Mouse (Mus musculus): ENCODE data around the gene Klhdc8a. TPM values are rescaled to one million over a fixed set of nuclear protein-coding genes. Genes with fewer than 3 reads are reported as not detected.

The Klhdc8a gene
- polyA plus RNA-seq, 1 experiment from 2014 or later, result 4.0 TPM

- Histone ChIP-seq H3K4me1 (peaks cover 8% of the 10 kb centered on the region; the same call in 1 of the 2 replicates), H3K9me3 (no peaks in the 10 kb centered on the region), H3K27ac (no peak overlapping the region), H3K4me3 (no peak overlapping the region), H3K9ac (no peak overlapping the region), H3K4me2 (replicated peaks) (no peak overlapping the region), H3K36me3 (no peaks in the 10 kb centered on the region), H3K27me3 (replicated peaks) (no peaks in the 10 kb centered on the region)
- 81% methylated on average over 7 of the region's 7 CpGs for WGBS
- ATAC-seq (ENCODE audit: low FRiP score, low read depth), result no peak
Measured at GRCm38 (mm10) chr1:132310754-132311153, 12.3 kb downstream of the Klhdc8a start.

GRCm38 (mm10) chr1:132311174-132311859 lies 12.9 kb downstream of the Klhdc8a start:
- Histone ChIP-seq H3K27ac (no peak overlapping the region), H3K9ac (no peak overlapping the region), H3K36me3 (no peaks in the 10 kb centered on the region), H3K27me3 (replicated peaks) (no peaks in the 10 kb centered on the region), H3K4me2 (replicated peaks) (no peak overlapping the region), H3K4me1 (peaks cover 10% of the 10 kb centered on the region; the same call in 1 of the 2 replicates), H3K4me3 (no peak overlapping the region), H3K9me3 (no peaks in the 10 kb centered on the region)
- WGBS, result 80% methylated on average over 10 of the region's 10 CpGs
- ATAC-seq (ENCODE audit: low FRiP score, low read depth), result no peak

GRCm38 (mm10) chr1:132312043-132312442 lies 13.6 kb downstream of the Klhdc8a start:
- peaks cover 17% of the 10 kb centered on the region for H3K4me1 ChIP-seq
- no peaks in the 10 kb centered on the region for H3K9me3 ChIP-seq
- no peaks in the 10 kb centered on the region for H3K36me3 ChIP-seq
- no peaks in the 10 kb centered on the region for H3K27me3 ChIP-seq (replicated peaks)
- no peak for ATAC-seq (ENCODE audit: low FRiP score, low read depth)
- no peak overlapping the region for H3K4me3 ChIP-seq
- WGBS, result 85% methylated on average over 2 of the region's 2 CpGs
- no peak overlapping the region for H3K4me2 ChIP-seq (replicated peaks)
- H3K27ac ChIP-seq, result no peak overlapping the region
- H3K9ac ChIP-seq, result no peak overlapping the region

- Histone ChIP-seq H3K27me3 (replicated peaks) (no peaks in the 10 kb centered on the region), H3K27ac (no peak overlapping the region), H3K4me2 (replicated peaks) (no peak overlapping the region), H3K4me3 (no peak overlapping the region), H3K4me1 (peaks cover 24% of the 10 kb centered on the region), H3K9ac (no peak overlapping the region), H3K36me3 (no peaks in the 10 kb centered on the region), H3K9me3 (no peaks in the 10 kb centered on the region)
- 65% methylated on average over 3 of the region's 3 CpGs for WGBS
- ATAC-seq (ENCODE audit: low FRiP score, low read depth), result 0 out of 2 replicates have a peak, but pooled peaks have one; percentile 8
Measured at GRCm38 (mm10) chr1:132312703-132313102, 14.3 kb downstream of the Klhdc8a start.

GRCm38 (mm10) chr1:132315889-132316624 lies 17.6 kb downstream of the Klhdc8a start, which contains the start of gene Nuak2:
Gene Nuak2, plus strand, starts transcription at chr1:132316126.
- Histone ChIP-seq H3K4me2 (replicated peaks) (peak within 1 kb of the TSS; percentile 89), H3K9me3 (no peaks in the 10 kb centered on the region), H3K9ac (peak within 1 kb of the TSS; percentile 80), H3K4me3 (peak within 1 kb of the TSS; percentile 70), H3K4me1 (peaks cover 44% of the 10 kb centered on the region), H3K27ac (peak within 1 kb of the TSS; percentile 12; the same call in 1 of the 2 replicates), H3K27me3 (replicated peaks) (no peaks in the 10 kb centered on the region), H3K36me3 (no peaks in the 10 kb centered on the region; the same call in 1 of the 2 replicates)
- ATAC-seq (ENCODE audit: low FRiP score, low read depth), result peak; percentile 82
- WGBS, result under 1% methylated on average over 67 of the region's 67 CpGs

GRCm38 (mm10) chr1:132316625-132316994 lies 18.2 kb downstream of the Klhdc8a start:
- Histone ChIP-seq H3K4me3 (peak overlapping the region; percentile 70), H3K4me1 (peaks cover 50% of the 10 kb centered on the region), H3K27ac (no peak overlapping the region), H3K27me3 (replicated peaks) (no peaks in the 10 kb centered on the region), H3K4me2 (replicated peaks) (peak overlapping the region; percentile 89), H3K9me3 (no peaks in the 10 kb centered on the region), H3K9ac (peak overlapping the region; percentile 80), H3K36me3 (no peaks in the 10 kb centered on the region; the same call in 1 of the 2 replicates)
- no peak for ATAC-seq (ENCODE audit: low FRiP score, low read depth)
- 17% methylated on average over 7 of the region's 7 CpGs for WGBS

- no peak overlapping the region for H3K27ac ChIP-seq
- H3K4me1 ChIP-seq, result peaks cover 58% of the 10 kb centered on the region
- no peak for ATAC-seq (ENCODE audit: low FRiP score, low read depth)
- peak overlapping the region; percentile 70 for H3K4me3 ChIP-seq
- WGBS, result 22% methylated on average over 4 of the region's 4 CpGs
- peak overlapping the region; percentile 89 for H3K4me2 ChIP-seq (replicated peaks)
- peak overlapping the region; percentile 80 for H3K9ac ChIP-seq
- H3K36me3 ChIP-seq, result no peaks in the 10 kb centered on the region; the same call in 1 of the 2 replicates
- no peaks in the 10 kb centered on the region for H3K27me3 ChIP-seq (replicated peaks)
- no peaks in the 10 kb centered on the region for H3K9me3 ChIP-seq
Measured at GRCm38 (mm10) chr1:132317413-132317812, 19.0 kb downstream of the Klhdc8a start.

- peaks cover 66% of the 10 kb centered on the region for H3K4me1 ChIP-seq
- H3K9ac ChIP-seq, result peak overlapping the region; percentile 80
- no peak for ATAC-seq (ENCODE audit: low FRiP score, low read depth)
- no peaks in the 10 kb centered on the region for H3K9me3 ChIP-seq
- peak overlapping the region; percentile 70 for H3K4me3 ChIP-seq
- WGBS, result 35% methylated on average over 8 of the region's 8 CpGs
- H3K27ac ChIP-seq, result peak overlapping the region; percentile 54; the same call in 1 of the 2 replicates
- H3K36me3 ChIP-seq, result no peaks in the 10 kb centered on the region; the same call in 1 of the 2 replicates
- H3K27me3 ChIP-seq (replicated peaks), result no peaks in the 10 kb centered on the region
- peak overlapping the region; percentile 89 for H3K4me2 ChIP-seq (replicated peaks)
Measured at GRCm38 (mm10) chr1:132317894-132318863, 19.8 kb downstream of the Klhdc8a start.

- peak overlapping the region; percentile 54; the same call in 1 of the 2 replicates for H3K27ac ChIP-seq
- ATAC-seq (ENCODE audit: low FRiP score, low read depth), result no peak; the same call in 1 of the 2 replicates
- H3K4me2 ChIP-seq (replicated peaks), result peak overlapping the region; percentile 89
- no peak overlapping the region for H3K9ac ChIP-seq
- H3K36me3 ChIP-seq, result no peaks in the 10 kb centered on the region; the same call in 1 of the 2 replicates
- H3K9me3 ChIP-seq, result no peaks in the 10 kb centered on the region
- peaks cover 73% of the 10 kb centered on the region for H3K4me1 ChIP-seq
- H3K4me3 ChIP-seq, result no peak overlapping the region
- no peaks in the 10 kb centered on the region for H3K27me3 ChIP-seq (replicated peaks)
- WGBS, result 48% methylated on average over 5 of the region's 5 CpGs
Measured at GRCm38 (mm10) chr1:132319242-132319641, 20.8 kb downstream of the Klhdc8a start.

- Histone ChIP-seq H3K36me3 (peaks cover 12% of the 10 kb centered on the region; the same call in 1 of the 2 replicates), H3K4me3 (no peak overlapping the region), H3K4me2 (replicated peaks) (peak overlapping the region; percentile 38), H3K27me3 (replicated peaks) (no peaks in the 10 kb centered on the region), H3K27ac (peak overlapping the region; percentile 89), H3K9me3 (no peaks in the 10 kb centered on the region), H3K9ac (peak overlapping the region; percentile 33; the same call in 1 of the 2 replicates), H3K4me1 (peaks cover 83% of the 10 kb centered on the region)
- WGBS, result 26% methylated on average over 7 of the region's 7 CpGs
- no peak for ATAC-seq (ENCODE audit: low FRiP score, low read depth)
Measured at GRCm38 (mm10) chr1:132321821-132322580, 23.6 kb downstream of the Klhdc8a start.
